Mouse (Mus musculus) ES-Bruce4 (cell line): ENCODE data around the gene Arhgap10. TPM values are rescaled to one million over a fixed set of nuclear protein-coding genes. Genes with fewer than 3 reads are reported as not detected.

ENCODE experiments used
- H3K27ac ChIP-seq: 2 replicates; pipeline ENCODE4 v1.5.1; 2012; ENCODE audit warnings: low read length, inconsistent platforms; ENCODE audit not compliant: insufficient read depth
- H3K27me3 ChIP-seq: 2 replicates; pipeline ENCODE4 v1.6.1; 2012; ENCODE audit warnings: mild to moderate bottlenecking, low read length, inconsistent platforms; ENCODE audit not compliant: control insufficient read depth, poor library complexity, insufficient read depth, severe bottlenecking
- H3K36me3 ChIP-seq: 2 replicates; pipeline ENCODE4 v1.6.1; 2012; ENCODE audit warnings: inconsistent platforms, mild to moderate bottlenecking, low read length, moderate library complexity; ENCODE audit not compliant: control insufficient read depth, poor library complexity, insufficient read depth, severe bottlenecking
- H3K4me1 ChIP-seq: one replicate; pipeline ENCODE4 v1.8.1; 2011; ENCODE audit warnings: low read length; ENCODE audit not compliant: control insufficient read depth, insufficient read depth
- H3K4me3 ChIP-seq: 2 replicates; pipeline ENCODE4 v1.5.1; 2011; ENCODE audit warnings: low read depth, mild to moderate bottlenecking, low read length
- H3K9ac ChIP-seq: 2 replicates; pipeline ENCODE4 v1.6.1; 2012; ENCODE audit warnings: low read depth, mild to moderate bottlenecking, inconsistent platforms; ENCODE audit not compliant: poor library complexity, severe bottlenecking
- H3K9me3 ChIP-seq: replicated peaks from 2 replicates; pipeline ENCODE4 v1.6.1; 2012; ENCODE audit warnings: mild to moderate bottlenecking, low read length, inconsistent platforms; ENCODE audit not compliant: control insufficient read depth, poor library complexity, insufficient read depth, severe bottlenecking
- CTCF ChIP-seq: IDR thresholded peaks from one replicate; pipeline ENCODE4 v1.8.1; 2011; ENCODE audit warnings: low read depth, low read length
- EP300 ChIP-seq: IDR thresholded peaks from 2 replicates; pipeline ENCODE4 v1.6.1; 2011; ENCODE audit warnings: low read depth, low read length; ENCODE audit not compliant: insufficient read depth
- POLR2A ChIP-seq: IDR thresholded peaks from one replicate; pipeline ENCODE4 v1.8.1; 2011; ENCODE audit warnings: low read length; ENCODE audit not compliant: insufficient read depth
- polyA plus RNA-seq: library from polyadenylated mRNA; stranded (reverse); fragments of >200 nt; gene quantifications from 2 replicates; pipeline ENCODE4 v1.2.4, GENCODE M21; 2011; ENCODE audit warnings: low read depth; ENCODE audit not compliant: missing spikeins, insufficient read depth, insufficient read length

Arhgap10 gene
- polyA plus RNA-seq, 1 experiment, result 26.0 TPM

DNA sequence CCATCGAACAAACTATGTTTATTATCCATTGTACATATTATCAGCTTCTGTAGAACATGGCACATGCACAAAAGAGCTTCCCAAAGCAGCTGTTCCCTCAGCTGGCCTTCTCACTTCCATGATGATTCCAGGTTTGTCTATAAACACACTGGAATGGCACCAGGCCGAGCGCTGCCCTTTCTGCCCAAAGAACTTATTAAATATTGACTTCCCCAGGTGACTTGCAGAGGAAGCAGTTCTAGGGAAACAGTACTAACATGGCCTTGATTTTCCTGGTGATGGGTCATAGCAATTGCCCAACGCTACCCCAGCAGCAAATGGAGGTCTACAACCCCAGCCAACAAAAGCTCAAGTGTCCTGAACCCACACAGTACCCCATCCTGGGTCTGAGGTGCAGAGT lies 239.5 kb downstream of the Arhgap10 start:
- H3K4me3 ChIP-seq, result no peak overlapping the region

DNA sequence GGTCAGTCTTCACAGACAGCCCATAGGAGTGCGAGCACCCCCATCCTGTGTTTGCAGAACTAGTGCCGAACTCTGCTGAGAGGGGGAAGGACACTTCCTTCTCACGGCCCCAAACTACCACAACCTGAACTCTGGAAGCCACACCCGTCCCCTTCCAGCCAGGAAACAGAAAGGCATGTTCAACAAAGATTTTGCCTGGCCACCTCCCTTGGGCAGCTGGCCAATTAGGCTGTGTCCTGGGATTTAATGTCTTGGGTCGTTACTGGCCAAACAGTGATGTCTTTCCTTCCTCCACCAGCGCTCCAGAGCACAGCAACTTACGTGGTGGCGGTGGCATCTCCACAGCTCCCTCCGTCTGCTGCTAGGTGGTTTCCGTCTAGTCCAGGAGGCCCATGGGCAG lies 240.9 kb downstream of the Arhgap10 start:
- H3K27ac ChIP-seq, result no peak overlapping the region
- no peak overlapping the region for H3K4me3 ChIP-seq
- H3K9me3 ChIP-seq, result no peaks in the 10 kb centered on the region
- no peaks in the 10 kb centered on the region for H3K4me1 ChIP-seq
- H3K27me3 ChIP-seq, result no peaks in the 10 kb centered on the region
- H3K9ac ChIP-seq, result no peak overlapping the region
- H3K36me3 ChIP-seq, result no peaks in the 10 kb centered on the region
- TF ChIP-seq EP300 (no peak), CTCF (no peak), POLR2A (no peak)

More for the DNA sequence above, 239.5 kb downstream of the Arhgap10 start:
- Histone ChIP-seq H3K4me1 (no peaks in the 10 kb centered on the region), H3K36me3 (no peaks in the 10 kb centered on the region), H3K9me3 (no peaks in the 10 kb centered on the region), H3K27me3 (no peaks in the 10 kb centered on the region), H3K9ac (no peak overlapping the region), H3K27ac (no peak overlapping the region)
- no peak for TF ChIP-seq EP300
- TF ChIP-seq CTCF, result no peak
- TF ChIP-seq POLR2A, result no peak

GRCm38 (mm10) chr8:77275571-77275970 lies 242.2 kb downstream of the Arhgap10 start:
- Histone ChIP-seq H3K9me3 (no peaks in the 10 kb centered on the region; the same call in 1 of the 2 replicates), H3K27me3 (no peaks in the 10 kb centered on the region), H3K9ac (no peak overlapping the region), H3K27ac (no peak overlapping the region), H3K4me1 (no peaks in the 10 kb centered on the region), H3K4me3 (no peak overlapping the region), H3K36me3 (no peaks in the 10 kb centered on the region)
- TF ChIP-seq CTCF (no peak), EP300 (no peak), POLR2A (no peak)

DNA sequence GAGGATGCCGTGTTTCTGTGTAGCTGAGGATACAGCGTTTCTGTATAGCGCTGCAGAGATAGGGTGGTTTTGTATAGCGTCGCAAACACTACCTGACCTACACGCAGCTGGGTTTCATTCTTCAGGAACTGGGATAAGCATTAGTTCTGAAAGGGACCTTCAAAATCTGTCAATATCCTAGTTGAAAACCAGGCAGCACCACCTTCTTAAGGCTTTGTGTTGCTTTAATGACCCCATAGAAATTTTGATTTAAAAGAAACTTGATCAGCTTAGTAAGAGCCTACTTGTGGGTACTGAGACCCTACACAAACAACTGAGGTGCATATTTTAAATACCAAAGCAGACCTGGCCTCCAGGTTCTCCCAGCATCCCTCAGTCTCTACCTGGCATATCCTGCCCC lies 245.6 kb downstream of the Arhgap10 start:
- H3K27ac ChIP-seq, result no peak overlapping the region
- no peaks in the 10 kb centered on the region for H3K27me3 ChIP-seq
- peaks cover 3% of the 10 kb centered on the region for H3K9me3 ChIP-seq
- TF ChIP-seq EP300, result no peak
- TF ChIP-seq POLR2A, result no peak
- no peak for TF ChIP-seq CTCF
- H3K4me1 ChIP-seq, result no peaks in the 10 kb centered on the region
- H3K9ac ChIP-seq, result no peak overlapping the region
- H3K36me3 ChIP-seq, result no peaks in the 10 kb centered on the region
- no peak overlapping the region for H3K4me3 ChIP-seq

- H3K36me3 ChIP-seq, result no peaks in the 10 kb centered on the region
- no peak overlapping the region for H3K27ac ChIP-seq
- no peak overlapping the region for H3K9ac ChIP-seq
- no peak for TF ChIP-seq POLR2A
- no peak for TF ChIP-seq EP300
- no peak for TF ChIP-seq CTCF
- no peaks in the 10 kb centered on the region for H3K27me3 ChIP-seq
- no peaks in the 10 kb centered on the region for H3K4me1 ChIP-seq
- H3K9me3 ChIP-seq, result peaks cover 3% of the 10 kb centered on the region
- no peak overlapping the region for H3K4me3 ChIP-seq
Observed at GRCm38 (mm10) chr8:77267941-77268405, 249.8 kb downstream of the Arhgap10 start.

DNA sequence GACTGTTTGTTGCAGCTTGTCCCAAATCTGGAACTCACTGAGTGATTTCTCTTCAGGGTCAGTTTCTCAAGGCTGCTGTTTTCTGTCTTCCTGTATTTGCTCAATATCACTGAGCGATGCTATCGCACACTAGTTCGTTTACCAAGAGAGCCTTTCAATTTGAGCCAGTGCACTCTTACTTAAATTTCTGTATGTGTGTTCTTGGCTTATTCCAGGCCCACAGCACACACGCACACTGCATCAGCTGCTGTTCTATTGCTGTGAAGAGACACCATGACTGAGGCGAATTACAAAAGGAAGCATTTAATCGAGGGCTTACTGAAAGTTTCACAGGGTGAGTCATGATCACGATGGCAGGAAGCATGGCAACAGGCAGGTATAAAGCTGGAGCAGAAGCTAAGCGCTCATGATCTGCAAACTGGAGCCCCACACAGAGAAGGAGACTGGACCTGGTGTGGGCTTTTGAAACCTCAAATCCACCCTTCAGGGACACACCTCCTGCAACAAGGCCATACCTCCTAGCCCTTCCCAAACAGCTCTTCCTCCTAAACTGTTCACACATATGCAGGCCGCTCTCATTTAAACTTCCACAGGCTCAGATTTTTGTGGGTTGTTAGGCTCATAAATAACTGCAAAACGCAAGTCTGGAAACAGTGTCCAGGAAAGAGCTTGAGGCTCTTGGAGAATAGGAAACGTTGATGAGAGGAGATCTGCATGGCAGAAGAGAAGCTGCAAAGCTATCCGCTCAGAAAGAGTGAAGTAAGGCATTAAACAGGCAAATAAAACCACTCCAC lies 255.3 kb downstream of the Arhgap10 start:
- Histone ChIP-seq H3K4me3 (no peak overlapping the region), H3K4me1 (no peaks in the 10 kb centered on the region), H3K9ac (no peak overlapping the region), H3K27me3 (no peaks in the 10 kb centered on the region), H3K27ac (no peak overlapping the region), H3K9me3 (no peaks in the 10 kb centered on the region), H3K36me3 (no peaks in the 10 kb centered on the region)
- TF ChIP-seq CTCF, result no peak
- TF ChIP-seq POLR2A, result no peak
- TF ChIP-seq EP300, result no peak
